Mouse (Mus musculus): ENCODE data around the gene Pigp.

Gene Pigp

GRCm38 (mm10) chr16:94371301-94371931, at the start of gene Pigp:
TSS of gene Pigp (minus strand) at chr16:94371842.
- DNase-seq (ENCODE audit: low spot score in 2 of 2), result peak in 1 of 2 experiments; percentile 38

- peak in 1 of 2 experiments; percentile 9 for DNase-seq (ENCODE audit: low spot score in 2 of 2)
These were observed 48.9 kb upstream of the Pigp start for GRCm38 (mm10) chr16:94420498-94420897.

GRCm38 (mm10) chr16:94414151-94414550, 42.5 kb upstream of the Pigp start:
- no peak for DNase-seq (ENCODE audit: low spot score in 2 of 2)

- DNase-seq (ENCODE audit: low spot score in 2 of 2), result no peak
These were observed 41.1 kb upstream of the Pigp start for GRCm38 (mm10) chr16:94412760-94413159.

GRCm38 (mm10) chr16:94412198-94412597, 40.6 kb upstream of the Pigp start:
- no peak for DNase-seq (ENCODE audit: low spot score in 2 of 2)

GRCm38 (mm10) chr16:94411287-94411686, 39.6 kb upstream of the Pigp start:
- DNase-seq (ENCODE audit: low spot score in 2 of 2), result no peak

- DNase-seq (ENCODE audit: low spot score in 2 of 2), result peak; percentile 23 to 54
These were observed 30.5 kb upstream of the Pigp start for GRCm38 (mm10) chr16:94402185-94402584.

- no peak for DNase-seq (ENCODE audit: low spot score in 2 of 2)
These were observed 30.0 kb upstream of the Pigp start for GRCm38 (mm10) chr16:94401636-94402035.

GRCm38 (mm10) chr16:94399141-94399540, 27.5 kb upstream of the Pigp start:
- DNase-seq (ENCODE audit: low spot score in 2 of 2), result no peak

- DNase-seq (ENCODE audit: low spot score in 2 of 2), result no peak
These were observed 25.0 kb upstream of the Pigp start for GRCm38 (mm10) chr16:94396641-94397040.

GRCm38 (mm10) chr16:94395051-94395450, 23.4 kb upstream of the Pigp start:
- DNase-seq (ENCODE audit: low spot score in 2 of 2), result no peak

GRCm38 (mm10) chr16:94392299-94392698, 20.7 kb upstream of the Pigp start:
- DNase-seq (ENCODE audit: low spot score in 2 of 2), result no peak

- DNase-seq (ENCODE audit: low spot score in 2 of 2), result no peak
These were observed 16.0 kb upstream of the Pigp start for GRCm38 (mm10) chr16:94387690-94388089.

- no peak for DNase-seq (ENCODE audit: low spot score in 2 of 2)
These were observed 11.6 kb upstream of the Pigp start for GRCm38 (mm10) chr16:94383277-94383676.

- DNase-seq (ENCODE audit: low spot score in 2 of 2), result no peak
These were observed 7.7 kb upstream of the Pigp start for GRCm38 (mm10) chr16:94379386-94379785.

- DNase-seq (ENCODE audit: low spot score in 2 of 2), result peak; percentile 64 to 74
These were observed 734 bp downstream of the Pigp start for GRCm38 (mm10) chr16:94370915-94371300.

GRCm38 (mm10) chr16:94370173-94370914, 1.3 kb downstream of the Pigp start, which contains the start of gene Ttc3:
TSS of gene Ttc3 (plus strand) at chr16:94370618.
- peak; percentile 80 to 87 for DNase-seq (ENCODE audit: low spot score in 2 of 2)

- DNase-seq (ENCODE audit: low spot score in 2 of 2), result no peak
These were observed 2.0 kb downstream of the Pigp start for GRCm38 (mm10) chr16:94369596-94370172.

GRCm38 (mm10) chr16:94365435-94365834, 6.2 kb downstream of the Pigp start:
- DNase-seq (ENCODE audit: low spot score in 2 of 2), result no peak

- no peak for DNase-seq (ENCODE audit: low spot score in 2 of 2)
These were observed 7.8 kb downstream of the Pigp start for GRCm38 (mm10) chr16:94363814-94364213.

GRCm38 (mm10) chr16:94362174-94362873, 9.3 kb downstream of the Pigp start:
- DNase-seq (ENCODE audit: low spot score in 2 of 2), result no peak

All from natural killer cell, adult 2 months (primary cell).